Mouse (Mus musculus): ENCODE data around the gene Otud1. TPM values are rescaled to one million over a fixed set of nuclear protein-coding genes. Genes with fewer than 3 reads are reported as not detected.

The Otud1 gene
- total and polyA plus RNA-seq, 2 experiments from 2014 or later, result 3.6 to 10.3 TPM

DNA sequence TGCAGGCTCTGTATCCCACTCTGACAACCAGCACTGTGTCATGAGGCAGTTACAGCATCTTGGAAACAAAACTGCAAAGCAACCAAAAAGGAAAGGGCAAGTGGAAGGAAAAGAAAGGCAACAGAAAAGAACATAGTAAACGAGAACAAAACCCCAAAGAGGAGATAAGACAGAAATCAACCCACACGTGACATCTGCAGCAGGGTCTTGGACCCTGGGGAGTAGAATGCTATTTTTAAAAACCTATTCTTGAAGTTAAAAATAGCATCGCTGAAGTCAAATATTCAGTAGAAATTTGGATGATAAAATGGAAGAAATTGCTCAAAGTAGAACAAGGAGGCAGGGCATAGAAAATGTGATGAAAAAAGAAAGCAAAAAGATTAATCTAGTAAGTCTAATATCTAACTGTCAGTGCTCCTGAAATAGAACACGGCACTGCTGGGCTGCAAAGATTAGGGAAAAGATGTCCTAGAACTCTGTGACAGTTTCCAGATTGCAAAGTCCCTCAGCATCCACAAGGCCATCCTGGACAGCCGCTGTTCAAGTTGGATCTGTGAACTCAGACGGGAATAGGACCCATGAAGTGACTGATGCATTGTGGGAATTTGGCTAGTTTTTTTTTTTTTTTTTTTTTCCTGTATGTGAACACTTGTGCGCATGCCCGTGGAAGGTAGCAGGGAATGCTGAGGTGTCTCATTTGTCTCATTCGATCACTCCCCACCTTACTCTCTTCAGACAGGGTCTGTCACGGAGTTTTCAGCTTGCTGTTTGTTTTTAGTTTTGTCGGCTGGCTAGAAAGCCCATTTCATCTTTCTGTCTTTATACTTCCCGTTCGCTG, 13.5 kb downstream of the Otud1 start:
- H3K9me3 ChIP-seq (ENCODE audit: low read length), result no peaks in the 10 kb centered on the region
- WGBS, result 81% methylated on average over 13 of the region's 13 CpGs
- DNase-seq (no peak), ATAC-seq (no peak)
- H3K4me3 ChIP-seq (ENCODE audit: low read depth, low read length), result no peak overlapping the region
- H3K27me3 ChIP-seq (ENCODE audit: insufficient read depth, low read length), result no peaks in the 10 kb centered on the region
- no peak for TF ChIP-seq CTCF (IDR thresholded peaks at IDR 0.05; ENCODE audit: low read depth)
- no peaks in the 10 kb centered on the region for H3K4me1 ChIP-seq (ENCODE audit: insufficient read depth)
- H3K4me2 ChIP-seq (ENCODE audit: low read depth), result no peak overlapping the region
- no peak overlapping the region for H3K9ac ChIP-seq
- no peaks in the 10 kb centered on the region for H3K36me3 ChIP-seq (ENCODE audit: insufficient read depth)
- H3K27ac ChIP-seq (ENCODE audit: low read depth, low read length), result no peak overlapping the region

DNA sequence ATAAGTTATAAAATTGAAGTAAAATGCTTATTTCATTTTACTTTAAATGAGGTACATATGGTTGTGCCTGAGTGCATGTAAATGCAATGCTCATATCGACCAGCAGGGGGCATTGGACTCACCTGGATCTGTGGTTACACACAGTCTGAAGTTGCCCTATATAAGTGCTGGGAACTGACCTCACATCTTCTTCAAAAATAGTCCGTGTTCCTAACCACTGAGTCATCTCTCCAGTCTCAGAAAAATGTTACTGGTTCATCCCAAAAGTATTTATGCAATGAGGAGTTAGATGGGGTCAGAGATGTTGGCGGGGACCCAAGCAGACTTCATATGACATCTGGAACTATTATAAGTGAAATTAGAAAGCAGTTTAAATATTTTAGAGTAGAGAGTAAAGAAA, 25.4 kb downstream of the Otud1 start:
- ATAC-seq, result no peak

DNA sequence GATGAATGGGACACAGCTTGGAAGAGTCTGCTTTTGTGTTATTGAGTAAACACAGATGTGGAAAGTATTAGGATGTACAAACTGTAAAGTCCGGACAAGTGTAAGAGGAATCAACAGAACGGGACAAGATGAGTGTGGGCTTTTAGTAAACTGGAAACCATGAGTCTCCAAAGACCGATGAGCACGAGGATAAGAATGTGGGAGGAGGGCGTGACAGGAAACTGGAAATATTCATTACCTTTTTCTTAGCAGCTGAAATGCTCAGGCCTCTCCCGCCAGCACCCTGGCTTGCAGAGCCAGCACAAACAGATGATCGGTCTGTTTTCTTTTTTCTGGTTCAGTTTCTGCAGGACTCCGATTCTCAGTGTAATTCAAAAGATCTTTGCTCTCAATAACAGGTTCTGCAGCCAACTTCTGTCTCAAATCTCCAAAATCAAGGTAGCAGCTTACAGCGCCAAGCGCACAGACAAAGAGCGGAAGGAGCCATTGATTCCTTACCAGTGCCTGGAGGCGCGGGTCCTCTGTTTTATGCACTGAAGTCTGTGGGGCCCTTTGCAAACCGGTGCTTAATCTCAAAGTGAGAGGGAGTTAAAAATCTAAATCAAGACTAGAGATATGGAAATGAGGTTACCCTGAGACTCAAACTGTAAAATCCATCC, 28.1 kb downstream of the Otud1 start:
- no peaks in the 10 kb centered on the region for H3K27me3 ChIP-seq (ENCODE audit: insufficient read depth, low read length)
- no peak overlapping the region for H3K4me2 ChIP-seq (ENCODE audit: low read depth)
- H3K36me3 ChIP-seq (ENCODE audit: insufficient read depth), result no peaks in the 10 kb centered on the region
- H3K9me3 ChIP-seq (ENCODE audit: low read length), result no peaks in the 10 kb centered on the region
- TF ChIP-seq CTCF (IDR thresholded peaks at IDR 0.05; ENCODE audit: low read depth), result no peak
- no peak for DNase-seq
- no peak overlapping the region for H3K9ac ChIP-seq
- no peak overlapping the region for H3K4me3 ChIP-seq (ENCODE audit: low read depth, low read length)
- no peaks in the 10 kb centered on the region; the same call in 1 of the 2 replicates for H3K4me1 ChIP-seq (ENCODE audit: insufficient read depth)
- ATAC-seq, result no peak
- 39% methylated on average over 14 of the region's 14 CpGs for WGBS
- no peak overlapping the region for H3K27ac ChIP-seq (ENCODE audit: low read depth, low read length)

More for the DNA sequence above, 25.4 kb downstream of the Otud1 start:
- Histone ChIP-seq H3K9ac (no peak overlapping the region), H3K4me1 (ENCODE audit: insufficient read depth) (no peaks in the 10 kb centered on the region; the same call in 1 of the 2 replicates), H3K4me3 (ENCODE audit: low read depth, low read length) (no peak overlapping the region), H3K4me2 (ENCODE audit: low read depth) (no peak overlapping the region), H3K9me3 (ENCODE audit: low read length) (no peaks in the 10 kb centered on the region), H3K36me3 (ENCODE audit: insufficient read depth) (no peaks in the 10 kb centered on the region), H3K27me3 (ENCODE audit: insufficient read depth, low read length) (no peaks in the 10 kb centered on the region), H3K27ac (ENCODE audit: low read depth, low read length) (no peak overlapping the region)
- WGBS, result 60% methylated on average over 3 of the region's 3 CpGs
- TF ChIP-seq CTCF (IDR thresholded peaks at IDR 0.05; ENCODE audit: low read depth), result peak; percentile 28
- DNase-seq, result no peak

DNA sequence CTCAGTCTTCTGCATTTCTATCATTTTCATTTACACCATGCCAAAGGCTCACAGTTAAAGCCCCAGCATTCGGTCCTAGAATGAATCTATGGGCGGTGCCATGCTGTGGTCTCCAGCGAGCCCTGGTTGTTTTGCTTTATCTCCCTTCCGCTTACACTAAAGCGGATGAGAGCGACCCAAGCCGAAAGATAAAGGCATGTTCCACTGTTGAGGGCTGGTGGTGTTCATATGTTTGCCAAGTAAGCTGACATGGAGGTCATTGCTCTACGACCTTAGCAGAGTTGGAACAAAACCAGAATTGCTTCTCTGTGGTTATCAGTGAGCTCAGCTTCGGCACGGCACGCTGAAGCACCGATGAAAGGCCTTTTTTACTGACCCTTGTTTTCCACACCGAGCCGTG, 32.5 kb downstream of the Otud1 start:
- Histone ChIP-seq H3K9ac (no peak overlapping the region), H3K4me1 (ENCODE audit: insufficient read depth) (no peaks in the 10 kb centered on the region; the same call in 1 of the 2 replicates), H3K27me3 (ENCODE audit: insufficient read depth, low read length) (no peaks in the 10 kb centered on the region), H3K9me3 (ENCODE audit: low read length) (no peaks in the 10 kb centered on the region), H3K36me3 (ENCODE audit: insufficient read depth) (no peaks in the 10 kb centered on the region), H3K4me3 (ENCODE audit: low read depth, low read length) (no peak overlapping the region), H3K4me2 (ENCODE audit: low read depth) (no peak overlapping the region), H3K27ac (ENCODE audit: low read depth, low read length) (no peak overlapping the region)
- ATAC-seq, result no peak
- DNase-seq, result no peak
- no peak for TF ChIP-seq CTCF (IDR thresholded peaks at IDR 0.05; ENCODE audit: low read depth)
- 88% methylated on average over 14 of the region's 14 CpGs for WGBS

DNA sequence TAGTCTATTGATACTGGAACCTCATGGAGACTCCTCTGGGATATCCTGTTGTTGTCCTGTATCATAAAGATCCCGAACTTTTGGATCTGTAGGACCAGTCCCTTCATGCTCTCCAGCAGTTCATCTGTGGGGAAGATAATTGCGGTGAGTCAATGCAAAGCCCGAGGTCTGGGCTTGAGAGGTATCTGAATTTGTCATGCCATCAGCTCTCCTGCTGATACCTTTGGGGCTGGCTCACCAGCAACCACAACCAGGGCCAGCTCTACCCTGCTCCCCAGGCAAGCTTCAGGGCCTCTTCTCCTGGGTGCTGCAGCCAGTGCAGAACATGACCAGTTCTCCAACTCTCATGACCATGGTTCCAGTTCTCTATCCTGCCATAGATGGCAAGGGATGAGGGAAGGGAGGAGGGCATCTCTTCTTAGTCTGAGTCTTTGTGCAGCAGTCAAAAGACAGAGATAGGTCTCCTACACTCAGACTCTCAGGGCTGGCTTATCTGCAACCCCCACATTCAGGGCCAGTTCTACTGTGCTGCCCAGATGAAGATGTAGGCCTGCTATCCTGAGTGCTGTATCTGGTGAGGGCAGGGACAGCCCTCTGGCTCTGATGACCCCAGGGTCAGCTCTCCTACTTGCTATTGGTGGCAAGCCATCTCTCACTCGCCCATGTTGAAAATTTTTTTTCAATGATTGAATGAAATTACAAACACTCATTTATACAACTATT, 42.2 kb downstream of the Otud1 start:
- Histone ChIP-seq H3K27me3 (ENCODE audit: insufficient read depth, low read length) (no peaks in the 10 kb centered on the region), H3K36me3 (ENCODE audit: insufficient read depth) (no peaks in the 10 kb centered on the region), H3K4me3 (ENCODE audit: low read depth, low read length) (no peak overlapping the region), H3K9ac (no peak overlapping the region), H3K4me2 (ENCODE audit: low read depth) (no peak overlapping the region), H3K4me1 (ENCODE audit: insufficient read depth) (peaks cover 3% of the 10 kb centered on the region; the same call in 1 of the 2 replicates), H3K9me3 (ENCODE audit: low read length) (no peaks in the 10 kb centered on the region), H3K27ac (ENCODE audit: low read depth, low read length) (no peak overlapping the region)
- TF ChIP-seq CTCF (IDR thresholded peaks at IDR 0.05; ENCODE audit: low read depth), result no peak
- WGBS, result 88% methylated on average over 4 of the region's 4 CpGs
- ATAC-seq, result no peak
- DNase-seq, result no peak

DNA sequence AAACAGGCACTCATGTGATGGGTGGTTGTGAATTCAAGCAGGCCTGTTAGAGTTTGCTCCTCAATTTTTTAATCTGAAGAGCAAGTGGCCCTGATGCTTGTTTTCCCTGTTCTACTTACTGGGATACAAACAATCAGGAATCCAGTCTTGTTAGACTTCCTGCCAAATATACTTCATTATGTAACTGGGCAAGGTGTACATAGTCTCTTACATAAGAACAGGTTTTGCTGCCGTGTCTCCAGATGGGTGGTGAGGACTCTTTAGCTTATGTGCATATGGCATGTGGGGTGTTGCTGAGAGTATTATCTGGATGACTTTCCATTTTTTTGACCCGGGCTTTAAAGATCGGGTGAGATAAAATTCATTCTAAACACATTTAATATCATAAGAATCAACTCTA, 43.8 kb downstream of the Otud1 start:
- no peak for TF ChIP-seq CTCF (IDR thresholded peaks at IDR 0.05; ENCODE audit: low read depth)
- no peak overlapping the region for H3K27ac ChIP-seq (ENCODE audit: low read depth, low read length)
- no peaks in the 10 kb centered on the region for H3K36me3 ChIP-seq (ENCODE audit: insufficient read depth)
- H3K4me3 ChIP-seq (ENCODE audit: low read depth, low read length), result no peak overlapping the region
- H3K4me2 ChIP-seq (ENCODE audit: low read depth), result no peak overlapping the region
- no peaks in the 10 kb centered on the region for H3K27me3 ChIP-seq (ENCODE audit: insufficient read depth, low read length)
- H3K4me1 ChIP-seq (ENCODE audit: insufficient read depth), result peaks cover 3% of the 10 kb centered on the region; the same call in 1 of the 2 replicates
- WGBS, result 91% methylated on average over 3 of the region's 3 CpGs
- H3K9ac ChIP-seq, result no peak overlapping the region
- no peak for DNase-seq
- no peaks in the 10 kb centered on the region for H3K9me3 ChIP-seq (ENCODE audit: low read length)
- no peak for ATAC-seq
